Comparison of ENCODE assay signal across 11 mouse cellular contexts in the genomic region with DNA sequence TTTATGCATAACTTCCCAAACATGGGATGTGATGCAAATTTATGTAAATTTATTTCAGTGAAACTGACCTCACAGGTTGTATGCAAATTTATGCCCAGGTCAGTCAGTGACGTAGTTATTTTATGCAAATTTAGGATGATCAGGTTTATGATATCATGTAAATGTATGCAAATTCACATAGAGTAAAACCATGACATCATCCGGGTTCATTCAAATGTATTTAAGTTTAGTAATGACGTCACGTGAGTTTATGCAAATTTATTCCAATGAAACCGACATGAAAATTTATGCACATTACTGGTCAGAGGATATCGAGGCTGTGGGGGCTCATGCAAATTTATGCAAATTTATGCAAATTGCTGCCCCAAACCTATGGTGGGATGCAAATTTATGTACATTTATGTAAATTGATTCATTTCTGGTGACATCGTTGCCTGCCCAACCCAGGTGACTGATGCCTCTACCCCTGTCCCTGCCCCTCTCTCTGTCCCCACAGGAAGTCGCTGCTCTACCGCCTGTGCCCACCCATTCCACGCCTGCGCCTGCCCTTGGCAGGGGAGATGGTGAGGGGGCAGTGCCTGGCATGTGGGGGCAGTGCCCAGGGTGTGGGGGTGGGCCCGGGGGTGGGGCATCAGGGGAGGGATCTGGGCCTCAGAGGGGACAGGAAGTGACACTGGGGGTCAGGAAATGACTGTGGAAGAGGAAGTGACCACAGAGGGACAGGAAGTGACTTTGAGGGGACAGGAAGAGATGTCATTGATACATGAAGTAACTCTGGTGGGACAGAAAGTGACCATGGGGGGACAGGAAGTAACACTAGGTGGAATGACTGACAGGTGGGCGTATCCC. TPM values are rescaled to one million over a fixed set of nuclear protein-coding genes. Genes with fewer than 3 reads are reported as not detected.
DNase-seq lines count a peak whose midpoint lies in the region; ATAC-seq and TF ChIP-seq lines count a peak whose summit lies in the region.
"Had no signal": no experiment of that assay in that cellular context is flagged by ENCODE, and none has a peak within 500 bp of the region (broad histone marks: within the 10 kb centered on the region; RNA-seq: fewer than 3 reads in every experiment).

No protein-coding gene starts in this region.

- no peak for DNase-seq in liver, embryonic 11.5 days (ENCODE audit: low spot score)
- DNase-seq in ZHBTc4 (ENCODE audit: low read depth, low spot score), result peak; percentile 46
- no peak for DNase-seq in gastrocnemius, adult 2 months
- DNase-seq: kidney, adult 8-10 months had no signal

- TF ChIP-seq CTCF in gastrocnemius, adult 2 months (IDR thresholded peaks at IDR 0.05), result no peak

- no peaks in the 10 kb centered on the region for H3K4me1 ChIP-seq in liver, embryonic 12.5 days
- H3K4me1 ChIP-seq in liver, embryonic 11.5 days (replicated peaks; ENCODE audit: control insufficient read depth, insufficient read depth, low read length), result no peaks in the 10 kb centered on the region
- H3K4me1 ChIP-seq in embryonic facial prominence, embryonic 12.5 days, result no peaks in the 10 kb centered on the region
- H3K4me1 ChIP-seq in midbrain, embryonic 15.5 days, result no peaks in the 10 kb centered on the region
- H3K4me1 ChIP-seq: limb, embryonic 13.5 days had no signal

- no peak overlapping the region for H3K27ac ChIP-seq in liver, embryonic 12.5 days
- no peak overlapping the region for H3K27ac ChIP-seq in liver, embryonic 11.5 days (ENCODE audit: low read depth, low read length)
- H3K27ac ChIP-seq in embryonic facial prominence, embryonic 12.5 days, result no peak overlapping the region
- H3K27ac ChIP-seq in midbrain, embryonic 15.5 days, result no peak overlapping the region
- no peak overlapping the region for H3K27ac ChIP-seq in gastrocnemius, adult 2 months
- H3K27ac ChIP-seq: limb, embryonic 13.5 days had no signal

- H3K9me3 ChIP-seq in liver, embryonic 12.5 days (replicated peaks), result peaks cover 58% of the 10 kb centered on the region
- H3K9me3 ChIP-seq in liver, embryonic 11.5 days (ENCODE audit: control insufficient read depth, low read length), result peaks cover 46% of the 10 kb centered on the region
- H3K9me3 ChIP-seq in embryonic facial prominence, embryonic 12.5 days, result peaks cover 35% of the 10 kb centered on the region
- H3K9me3 ChIP-seq in midbrain, embryonic 15.5 days, result peaks cover 3% of the 10 kb centered on the region; the same call in 1 of the 2 replicates

- H3K4me3 ChIP-seq in liver, embryonic 12.5 days, result no peak overlapping the region
- no peak overlapping the region for H3K4me3 ChIP-seq in liver, embryonic 11.5 days (ENCODE audit: low read depth, low read length)
- H3K4me3 ChIP-seq in embryonic facial prominence, embryonic 12.5 days, result no peak overlapping the region
- no peak overlapping the region for H3K4me3 ChIP-seq in midbrain, embryonic 15.5 days
- no peak overlapping the region for H3K4me3 ChIP-seq in gastrocnemius, adult 2 months
- H3K4me3 ChIP-seq: limb, embryonic 13.5 days had no signal

- H3K9ac ChIP-seq in liver, embryonic 12.5 days, result no peak overlapping the region
- H3K9ac ChIP-seq in liver, embryonic 11.5 days (ENCODE audit: low read depth, low read length), result no peak overlapping the region
- no peak overlapping the region for H3K9ac ChIP-seq in embryonic facial prominence, embryonic 12.5 days
- H3K9ac ChIP-seq in midbrain, embryonic 15.5 days, result no peak overlapping the region
- H3K9ac ChIP-seq: limb, embryonic 13.5 days had no signal

- no peak overlapping the region for H3K4me2 ChIP-seq in liver, embryonic 12.5 days
- no peak overlapping the region for H3K4me2 ChIP-seq in liver, embryonic 11.5 days
- H3K4me2 ChIP-seq in embryonic facial prominence, embryonic 12.5 days (replicated peaks), result no peak overlapping the region
- no peak overlapping the region for H3K4me2 ChIP-seq in midbrain, embryonic 15.5 days
- H3K4me2 ChIP-seq: limb, embryonic 13.5 days had no signal

- no peaks in the 10 kb centered on the region for H3K27me3 ChIP-seq in liver, embryonic 12.5 days (replicated peaks)
- no peaks in the 10 kb centered on the region for H3K27me3 ChIP-seq in liver, embryonic 11.5 days (replicated peaks; ENCODE audit: control insufficient read depth, insufficient read depth, low read length)
- no peaks in the 10 kb centered on the region for H3K27me3 ChIP-seq in embryonic facial prominence, embryonic 12.5 days
- no peaks in the 10 kb centered on the region for H3K27me3 ChIP-seq in midbrain, embryonic 15.5 days (replicated peaks)
- H3K27me3 ChIP-seq: limb, embryonic 13.5 days had no signal

- peaks cover 30% of the 10 kb centered on the region for H3K36me3 ChIP-seq in liver, embryonic 12.5 days
- H3K36me3 ChIP-seq in liver, embryonic 11.5 days (ENCODE audit: control insufficient read depth, insufficient read depth, low read length), result peaks cover 6% of the 10 kb centered on the region; the same call in 1 of the 2 replicates
- H3K36me3 ChIP-seq in embryonic facial prominence, embryonic 12.5 days, result 0 out of 2 replicates have a peak, but pooled peaks cover 4% of the 10 kb centered on the region
- H3K36me3 ChIP-seq in midbrain, embryonic 15.5 days (replicated peaks), result no peaks in the 10 kb centered on the region

- peak; percentile 31 for ATAC-seq in liver, embryonic 12.5 days
- ATAC-seq in liver, embryonic 11.5 days (replicated peaks; ENCODE audit: low FRiP score), result no peak
- ATAC-seq in embryonic facial prominence, embryonic 12.5 days (ENCODE audit: insufficient number of reproducible peaks, insufficient read depth, low FRiP score, low TSS enrichment), result peak; percentile 65; the same call in 1 of the 2 replicates
- ATAC-seq in midbrain, embryonic 15.5 days (replicated peaks), result peak; percentile 46
- ATAC-seq in erythroid progenitor cell, adult 5-6 weeks (replicated peaks; ENCODE audit: low FRiP score, poor library complexity, severe bottlenecking), result no peak

- WGBS in liver, embryonic 12.5 days (ENCODE audit: insufficient replicate concordance), result 78% methylated on average over 13 of the region's 13 CpGs
- WGBS in liver, embryonic 11.5 days, result 94% methylated on average over 13 of the region's 13 CpGs
- WGBS in embryonic facial prominence, embryonic 12.5 days, result 96% methylated on average over 13 of the region's 13 CpGs
- 72% methylated on average over 13 of the region's 13 CpGs for WGBS in midbrain, embryonic 15.5 days

- intact Hi-C loops in gastrocnemius, adult 2 months (cut with DNase I), result no loop called here

RNA-seq across cellular contexts. Expression of gene Il3ra, which starts 8.7 kb away (rescaled TPM):
- 2.1 and 3.2 TPM in 2 replicates for polyA plus RNA-seq in liver, embryonic 12.5 days (2016; fragmentation: Nextera tagmentation; extraction: Ambion mirVana)
- polyA plus RNA-seq in liver, embryonic 11.5 days (2014; fragmentation: Nextera tagmentation; extraction: Ambion mirVana), result 2.8 and 3.3 TPM in 2 replicates
- 2.7 and 3.4 TPM in 2 replicates for polyA plus RNA-seq in embryonic facial prominence, embryonic 12.5 days (2016; fragmentation: Nextera tagmentation; extraction: Ambion mirVana)
- 2.1 and 4.0 TPM in 2 replicates for polyA plus RNA-seq in midbrain, embryonic 15.5 days (2015; fragmentation: Nextera tagmentation; extraction: Ambion mirVana)
- 2.5 and 4.3 TPM in 2 replicates for total RNA-seq in erythroid progenitor cell, adult 5-6 weeks (2015; ENCODE audit: low replicate concordance)
- total RNA-seq in erythroid progenitor cell, adult 5-6 weeks (2017; ENCODE audit: low replicate concordance), result 4.8 and 5.8 TPM in 2 replicates
- 1 to 10 TPM; 1.5 to 2.5 TPM for total RNA-seq in gastrocnemius, adult 2 months (2021)

RNA-seq across cellular contexts. Expression of gene Olfr31, which starts 32.1 kb away (rescaled TPM):
- not detected in 2 replicates for polyA plus RNA-seq in liver, embryonic 12.5 days (2016; fragmentation: Nextera tagmentation; extraction: Ambion mirVana)
- polyA plus RNA-seq in liver, embryonic 11.5 days (2014; fragmentation: Nextera tagmentation; extraction: Ambion mirVana), result not detected in 2 replicates
- polyA plus RNA-seq in embryonic facial prominence, embryonic 12.5 days (2016; fragmentation: Nextera tagmentation; extraction: Ambion mirVana), result not detected in 2 replicates
- 0.04 and 0.12 TPM in 2 replicates for polyA plus RNA-seq in midbrain, embryonic 15.5 days (2015; fragmentation: Nextera tagmentation; extraction: Ambion mirVana)
- total RNA-seq in erythroid progenitor cell, adult 5-6 weeks (2015; ENCODE audit: low replicate concordance), result not detected in 2 replicates
- total RNA-seq in erythroid progenitor cell, adult 5-6 weeks (2017; ENCODE audit: low replicate concordance), result not detected in 2 replicates
- total RNA-seq in gastrocnemius, adult 2 months (2021), result not detected
- polyA plus RNA-seq: gonadal fat pad, adult 2 months; limb, embryonic 13.5 days; spleen, adult 2 months had no signal

RNA-seq across cellular contexts. Expression of gene Olfr721-ps1, which starts 46.4 kb away (rescaled TPM):
- polyA plus RNA-seq in liver, embryonic 12.5 days (2016; fragmentation: Nextera tagmentation; extraction: Ambion mirVana), result not detected in 2 replicates
- not detected in 2 replicates for polyA plus RNA-seq in liver, embryonic 11.5 days (2014; fragmentation: Nextera tagmentation; extraction: Ambion mirVana)
- not detected in 2 replicates for polyA plus RNA-seq in embryonic facial prominence, embryonic 12.5 days (2016; fragmentation: Nextera tagmentation; extraction: Ambion mirVana)
- polyA plus RNA-seq in midbrain, embryonic 15.5 days (2015; fragmentation: Nextera tagmentation; extraction: Ambion mirVana), result not detected in 2 replicates
- total RNA-seq in erythroid progenitor cell, adult 5-6 weeks (2015; ENCODE audit: low replicate concordance), result not detected in 2 replicates
- total RNA-seq in erythroid progenitor cell, adult 5-6 weeks (2017; ENCODE audit: low replicate concordance), result not detected in 2 replicates
- total RNA-seq in gastrocnemius, adult 2 months (2021), result not detected
- polyA plus RNA-seq: gonadal fat pad, adult 2 months; limb, embryonic 13.5 days; spleen, adult 2 months had no signal

Comparison
In these comparisons a context has a peak if more than half of its experiments do, and no peak if none do; other contexts are left out.
1. ATAC-seq: peak in liver, embryonic 12.5 days (single experiment), embryonic facial prominence, embryonic 12.5 days (single experiment) and midbrain, embryonic 15.5 days (single experiment); none in liver, embryonic 11.5 days (single experiment) and erythroid progenitor cell, adult 5-6 weeks (single experiment).